Mouse (Mus musculus) activated CD4-positive, CD25-positive, alpha-beta regulatory T cell, adult 4 months (primary cell): ENCODE results near the gene Tomm22. TPM values are rescaled to one million over a fixed set of nuclear protein-coding genes. Genes with fewer than 3 reads are reported as not detected.
A peak's percentile ranks its signal among the peaks of the same experiment; 100 is the strongest.

Source experiments
- ATAC-seq: one replicate; pipeline ENCODE4 v1.8.0; 2017
- polyA plus RNA-seq, 2 experiments: library from polyadenylated mRNA; unstranded; fragments of 100-300 nt; shearing (Covaris generic); gene quantifications; one replicate each; pipeline ENCODE4 v1.2.1; 2017

The Tomm22 gene
- polyA plus RNA-seq, 2 experiments from 2014 or later: 217 to 224 TPM

GRCm38 (mm10) chr15:79686046-79686869 lies 15.6 kb downstream of the Tomm22 start:
- no peak for ATAC-seq

- ATAC-seq: no peak
These were observed 16.5 kb downstream of the Tomm22 start for GRCm38 (mm10) chr15:79687175-79687574.

GRCm38 (mm10) chr15:79687646-79688267 lies 17.1 kb downstream of the Tomm22 start, which contains the start of gene Josd1:
Gene Josd1, minus strand, starts transcription at chr15:79687919.
- ATAC-seq: peak; percentile 58

GRCm38 (mm10) chr15:79688268-79688956 lies 17.8 kb downstream of the Tomm22 start:
- no peak for ATAC-seq

GRCm38 (mm10) chr15:79689662-79690425 lies 19.2 kb downstream of the Tomm22 start:
- ATAC-seq: no peak

GRCm38 (mm10) chr15:79690426-79691022 lies 19.9 kb downstream of the Tomm22 start, which contains the start of gene Gtpbp1:
Gene Gtpbp1, plus strand, starts transcription at chr15:79690845.
- peak; percentile 78 for ATAC-seq

GRCm38 (mm10) chr15:79691023-79691508 lies 20.4 kb downstream of the Tomm22 start:
- ATAC-seq: no peak

GRCm38 (mm10) chr15:79692334-79692733 lies 21.7 kb downstream of the Tomm22 start:
- ATAC-seq: no peak

- ATAC-seq: peak; percentile 20
These were observed 23.1 kb downstream of the Tomm22 start for GRCm38 (mm10) chr15:79693740-79694139.

GRCm38 (mm10) chr15:79694512-79694911 lies 23.9 kb downstream of the Tomm22 start:
- no peak for ATAC-seq

GRCm38 (mm10) chr15:79695516-79695915 lies 24.9 kb downstream of the Tomm22 start:
- no peak for ATAC-seq

GRCm38 (mm10) chr15:79696508-79696907 lies 25.8 kb downstream of the Tomm22 start:
- ATAC-seq: no peak

GRCm38 (mm10) chr15:79697011-79697410 lies 26.4 kb downstream of the Tomm22 start:
- no peak for ATAC-seq

GRCm38 (mm10) chr15:79697558-79698187 lies 27.0 kb downstream of the Tomm22 start:
- no peak for ATAC-seq

GRCm38 (mm10) chr15:79706603-79707214 lies 36.0 kb downstream of the Tomm22 start:
- no peak for ATAC-seq

- ATAC-seq: no peak
These were observed 37.7 kb downstream of the Tomm22 start for GRCm38 (mm10) chr15:79708229-79708822.

GRCm38 (mm10) chr15:79715646-79716045 lies 45.0 kb downstream of the Tomm22 start:
- ATAC-seq: no peak

GRCm38 (mm10) chr15:79716710-79717109 lies 46.0 kb downstream of the Tomm22 start:
- no peak for ATAC-seq

GRCm38 (mm10) chr15:79720267-79720666 lies 49.6 kb downstream of the Tomm22 start:
- ATAC-seq: no peak

GRCm38 (mm10) chr15:79720796-79721195 lies 50.1 kb downstream of the Tomm22 start:
- ATAC-seq: no peak
